Mouse (Mus musculus) thymus, adult 2 months (tissue): Measurements from ENCODE around the gene Oscp1. TPM values are rescaled to one million over a fixed set of nuclear protein-coding genes. Genes with fewer than 3 reads are reported as not detected.

ENCODE experiments used
- DNase-seq: peaks from one replicate; pipeline ENCODE4 v3.0.0; 2021
- H3K27ac ChIP-seq: fragments of 200-500 bp; 2 replicates; pipeline ENCODE4 v1.5.1; 2012; ENCODE audit warnings: low read length, control low read depth; ENCODE audit not compliant: control insufficient read depth, insufficient read depth
- H3K27me3 ChIP-seq: fragments of 200-500 bp; 2 replicates; pipeline ENCODE4 v1.6.1; 2012; ENCODE audit warnings: mild to moderate bottlenecking, low read length, moderate library complexity, mixed read lengths; ENCODE audit not compliant: control insufficient read depth, insufficient read depth
- H3K36me3 ChIP-seq: fragments of 200-500 bp; 2 replicates; pipeline ENCODE4 v1.6.1; 2012; ENCODE audit warnings: mild to moderate bottlenecking, low read length, moderate library complexity; ENCODE audit not compliant: control insufficient read depth, insufficient read depth
- H3K4me1 ChIP-seq: fragments of 200-500 bp; replicated peaks from 2 replicates; pipeline ENCODE4 v1.6.1; 2012; ENCODE audit warnings: low read length; ENCODE audit not compliant: control insufficient read depth, insufficient read depth
- H3K4me3 ChIP-seq: fragments of 200-500 bp; 2 replicates; pipeline ENCODE4 v1.5.1; 2012; ENCODE audit warnings: mild to moderate bottlenecking, low read length, control low read depth, moderate library complexity; ENCODE audit not compliant: control insufficient read depth, insufficient read depth
- CTCF ChIP-seq: fragments of 200-500 bp; IDR thresholded peaks from 2 replicates; pipeline ENCODE4 v1.5.1; 2012; ENCODE audit warnings: mild to moderate bottlenecking, control low read depth, low read length, moderate library complexity, borderline replicate concordance; ENCODE audit not compliant: control insufficient read depth, poor library complexity, insufficient read depth; ENCODE audit errors: extremely low read depth
- POLR2A ChIP-seq: fragments of 200-500 bp; IDR thresholded peaks from 2 replicates; pipeline ENCODE4 v1.6.1; 2012; ENCODE audit warnings: mild to moderate bottlenecking, low read length, control low read depth, moderate library complexity; ENCODE audit not compliant: control insufficient read depth, poor library complexity, insufficient read depth; ENCODE audit errors: extremely low read depth
- WGBS: fragments of 180-500 bp; shearing (Covaris S2); methylation state at CpG from one replicate; pipeline ENCODE4 v1.1.7; 2018; 5-methylcytosine and 5-hydroxymethylcytosine counted together
- polyA plus RNA-seq: library from polyadenylated mRNA; depleted of rRNA; stranded (reverse); fragments of >200 nt; gene quantifications from 2 replicates; pipeline ENCODE4 v1.2.3, GENCODE M21; 2012

The Oscp1 gene
- polyA plus RNA-seq, 1 experiment: 1.1 TPM

DNA sequence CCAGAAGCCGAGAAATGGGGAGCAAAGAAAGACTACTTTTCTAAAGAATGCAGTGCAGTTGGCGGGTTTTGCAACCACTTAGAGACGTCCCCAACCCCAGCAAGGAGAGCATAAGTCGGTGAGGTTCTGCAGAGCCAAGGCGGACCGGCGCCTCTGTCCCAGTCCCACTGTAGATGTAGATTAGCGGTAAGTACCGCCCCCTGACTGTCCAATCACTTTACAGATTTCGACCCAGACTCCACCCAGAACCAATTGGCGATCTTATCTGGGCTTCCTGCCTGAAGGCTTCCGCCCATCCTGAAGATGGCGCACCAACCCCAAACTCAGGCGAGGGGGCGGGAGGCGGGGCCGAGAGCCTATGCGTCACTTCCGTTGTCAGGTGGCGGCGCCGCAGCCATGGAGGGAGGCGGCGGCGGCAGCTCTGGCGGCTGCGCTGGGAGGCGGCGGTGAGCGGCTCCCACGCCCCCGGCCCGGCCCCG is 45.3 kb downstream of the Oscp1 start, which contains the start of gene Stk40:
Gene Stk40 (plus strand): TSS at position 368 of the 479 bp plus-strand sequence.
- DNase-seq: peak; percentile 95
- Histone ChIP-seq H3K4me1 (peaks cover 12% of the 10 kb centered on the region), H3K27me3 (no peaks in the 10 kb centered on the region), H3K36me3 (no peaks in the 10 kb centered on the region), H3K4me3 (peak within 1 kb of the TSS; percentile 72), H3K27ac (peak within 1 kb of the TSS; percentile 33; the same call in 1 of the 2 replicates)
- TF ChIP-seq POLR2A: peak; percentile 85
- peak; percentile 65; the same call in 1 of the 2 replicates for TF ChIP-seq CTCF
- 2% methylated on average over 34 of the region's 34 CpGs for WGBS

DNA sequence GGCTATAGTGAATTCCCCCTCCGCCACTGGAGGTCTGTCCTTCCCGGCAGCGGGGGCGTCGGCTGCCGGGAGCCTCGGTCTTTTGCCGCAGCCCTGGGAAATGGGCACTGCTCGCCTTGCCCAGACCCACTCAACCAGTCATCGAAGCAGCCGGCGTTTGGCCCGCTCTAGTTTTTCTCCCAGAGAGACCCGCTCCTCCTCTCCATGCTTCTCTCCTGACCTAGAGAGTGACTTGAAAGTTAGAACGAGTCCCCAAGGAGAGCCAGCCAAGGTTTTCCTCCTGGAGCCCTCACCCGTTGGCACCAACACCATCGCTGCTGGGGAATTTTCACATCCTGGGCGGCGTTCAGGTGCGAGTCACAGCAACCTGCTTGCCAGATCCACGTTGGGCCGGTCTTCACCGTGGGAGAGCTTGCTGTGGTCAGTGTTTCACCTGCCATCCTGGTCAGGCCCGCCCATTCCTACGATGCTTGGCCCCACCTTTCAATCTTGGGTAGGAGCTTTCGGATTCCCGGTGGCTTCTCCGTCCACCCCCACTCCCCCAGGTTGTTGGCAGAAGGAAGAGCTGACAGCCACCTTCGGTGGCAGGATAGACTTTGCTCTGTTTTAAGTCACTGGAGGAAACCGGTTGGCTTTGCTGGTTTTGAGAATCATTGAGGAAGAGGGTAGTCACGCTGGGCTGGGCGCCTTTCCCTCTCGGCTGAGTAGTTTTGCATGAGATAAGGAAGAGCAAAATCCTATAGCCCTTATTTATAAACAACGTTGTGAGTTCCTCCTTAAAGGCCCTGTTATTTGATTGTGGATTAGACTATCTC is 46.1 kb downstream of the Oscp1 start:
- H3K27ac ChIP-seq: peak overlapping the region; percentile 2; the same call in 1 of the 2 replicates
- H3K4me3 ChIP-seq: peak overlapping the region; percentile 72
- H3K36me3 ChIP-seq: no peaks in the 10 kb centered on the region
- no peak for DNase-seq
- peaks cover 12% of the 10 kb centered on the region for H3K4me1 ChIP-seq
- TF ChIP-seq POLR2A: no peak
- TF ChIP-seq CTCF: no peak
- H3K27me3 ChIP-seq: no peaks in the 10 kb centered on the region
- 2% methylated on average over 34 of the region's 34 CpGs for WGBS

DNA sequence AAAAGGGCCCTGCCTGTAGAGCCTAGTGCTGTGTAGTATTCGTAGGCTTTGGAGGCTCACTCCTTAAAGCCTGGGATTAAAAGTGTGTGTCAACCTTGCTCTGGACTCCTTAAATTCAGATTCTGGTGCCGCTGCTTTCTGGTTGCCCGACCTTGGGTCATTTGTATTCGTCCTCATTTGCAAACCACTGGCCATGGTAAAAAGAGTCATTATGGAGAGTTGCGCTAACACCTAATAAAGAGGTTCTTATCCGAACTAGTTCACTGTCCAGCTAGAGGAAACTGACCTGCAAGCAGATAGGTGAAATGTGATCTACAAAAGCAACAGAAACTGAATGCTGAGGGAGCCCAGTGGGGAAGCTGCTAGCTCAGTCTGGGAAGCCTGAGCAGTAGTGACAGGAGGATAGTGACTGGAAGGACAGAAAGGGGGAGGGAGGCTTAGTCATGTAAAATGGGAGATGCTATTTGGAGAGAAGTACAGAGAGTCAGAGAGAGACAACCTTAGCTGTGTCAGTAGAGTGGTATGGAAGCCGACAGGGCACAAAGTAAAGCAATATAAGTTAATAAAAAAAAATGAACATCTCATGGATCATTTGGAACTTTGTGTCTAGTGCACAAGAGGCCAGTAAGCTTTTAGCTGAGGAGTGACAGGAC is 46.9 kb downstream of the Oscp1 start:
- H3K27ac ChIP-seq: no peak overlapping the region
- H3K4me3 ChIP-seq: no peak overlapping the region
- TF ChIP-seq CTCF (no peak), POLR2A (no peak)
- no peaks in the 10 kb centered on the region for H3K27me3 ChIP-seq
- 90% methylated on average over 7 of the region's 7 CpGs for WGBS
- H3K36me3 ChIP-seq: no peaks in the 10 kb centered on the region
- peaks cover 20% of the 10 kb centered on the region for H3K4me1 ChIP-seq
- DNase-seq: no peak

DNA sequence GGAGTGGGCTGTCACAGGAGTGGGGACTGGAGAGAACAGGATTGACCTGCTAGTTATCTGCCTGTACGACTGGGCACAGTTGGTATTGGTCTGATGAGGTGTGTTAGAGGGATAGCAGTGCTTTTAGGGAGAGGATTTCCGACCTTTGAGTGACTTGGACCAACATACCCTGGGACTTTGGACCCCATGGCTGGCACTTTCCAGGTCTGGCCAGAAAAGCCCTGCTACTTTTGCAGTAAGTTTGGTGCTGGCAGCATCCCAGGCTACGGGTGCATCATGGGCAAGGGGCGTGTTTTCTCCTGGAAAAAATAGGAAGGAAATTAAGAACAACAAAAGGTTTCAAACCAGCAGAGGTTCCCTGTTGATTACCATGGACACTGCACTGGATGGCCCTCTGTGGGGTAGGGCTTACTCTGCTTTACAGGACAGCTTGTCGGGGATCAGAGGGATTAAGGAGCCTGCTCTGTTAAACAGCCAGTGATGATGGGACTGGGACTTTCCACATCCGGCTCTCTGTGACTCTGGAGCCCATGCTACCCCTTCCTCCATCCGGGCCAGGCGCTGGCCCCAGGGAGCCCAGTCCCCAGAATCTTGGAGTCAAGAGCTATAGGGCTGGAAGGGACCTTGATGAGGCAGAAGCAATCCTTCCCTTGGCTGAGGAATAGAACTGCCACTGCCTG is 49.8 kb downstream of the Oscp1 start:
- DNase-seq: no peak
- Histone ChIP-seq H3K4me1 (peaks cover 27% of the 10 kb centered on the region), H3K27ac (no peak overlapping the region), H3K36me3 (no peaks in the 10 kb centered on the region), H3K4me3 (no peak overlapping the region), H3K27me3 (no peaks in the 10 kb centered on the region)
- TF ChIP-seq POLR2A (no peak), CTCF (no peak)
- 85% methylated on average over 8 of the region's 8 CpGs for WGBS

DNA sequence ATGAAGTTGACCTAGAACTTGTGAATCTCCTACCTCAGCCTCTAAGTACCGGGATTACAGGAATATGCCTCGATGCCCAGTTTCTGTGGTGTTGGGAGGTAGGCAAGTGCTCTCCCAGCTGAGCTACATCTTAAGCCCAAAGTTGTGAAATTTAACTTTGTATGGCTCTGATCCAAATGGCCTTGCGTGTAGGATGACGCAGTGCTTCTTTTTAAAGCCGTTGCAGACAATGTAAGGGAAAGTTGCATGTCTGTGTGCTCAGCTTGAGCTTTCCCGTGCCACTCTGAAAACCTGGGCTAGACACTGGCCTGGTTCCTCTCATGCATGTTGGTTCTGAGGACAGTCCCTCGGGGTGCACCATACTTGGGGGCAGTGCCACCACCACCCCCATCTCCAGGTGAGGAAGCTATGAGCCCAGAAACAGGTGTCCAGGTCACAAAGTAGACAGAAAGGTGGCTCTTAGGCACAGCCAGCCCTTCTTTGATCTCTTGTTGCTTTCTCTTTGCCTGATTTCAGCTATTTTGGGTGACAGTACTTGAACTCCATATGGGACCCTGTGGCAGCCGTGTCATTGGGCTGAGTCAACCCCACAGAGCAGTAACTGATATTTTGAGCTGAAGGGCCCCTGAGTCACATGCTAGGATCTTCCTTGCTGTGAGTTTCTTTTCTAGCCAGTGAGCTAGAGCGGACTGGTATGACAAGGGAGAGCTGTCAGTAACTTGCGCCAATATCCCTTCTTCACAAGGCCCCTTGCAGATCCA is 51.4 kb downstream of the Oscp1 start:
- peaks cover 19% of the 10 kb centered on the region for H3K4me1 ChIP-seq
- no peak for DNase-seq

More for the DNA sequence above, 51.4 kb downstream of the Oscp1 start:
- H3K27me3 ChIP-seq: no peaks in the 10 kb centered on the region
- WGBS: 60% methylated on average over 10 of the region's 10 CpGs
- H3K36me3 ChIP-seq: no peaks in the 10 kb centered on the region
- TF ChIP-seq POLR2A: no peak
- no peak for TF ChIP-seq CTCF
- H3K27ac ChIP-seq: peak overlapping the region; percentile 91
- no peak overlapping the region for H3K4me3 ChIP-seq
